Mouse (Mus musculus): ENCODE results near the gene Tbc1d20. TPM values are rescaled to one million over a fixed set of nuclear protein-coding genes. Genes with fewer than 3 reads are reported as not detected.

Gene Tbc1d20
- polyA plus RNA-seq, 1 experiment from 2014 or later: 25.0 TPM

GRCm38 (mm10) chr2:152317054-152317453, 23.4 kb downstream of the Tbc1d20 start:
- no peak overlapping the region for H3K9ac ChIP-seq (ENCODE audit: low read length)
- DNase-seq (ENCODE audit: low spot score, missing footprints): no peak
- H3K36me3 ChIP-seq (ENCODE audit: control insufficient read depth, insufficient read depth, low read length): peaks cover 22% of the 10 kb centered on the region
- no peak overlapping the region for H3K4me3 ChIP-seq (ENCODE audit: low read depth, low read length)
- 84% methylated on average over 6 of the region's 6 CpGs for WGBS
- H3K27ac ChIP-seq (ENCODE audit: low read depth, low read length): no peak overlapping the region
- H3K9me3 ChIP-seq (ENCODE audit: control insufficient read depth, low read length): no peaks in the 10 kb centered on the region
- H3K4me2 ChIP-seq: no peak overlapping the region
- H3K4me1 ChIP-seq (ENCODE audit: control insufficient read depth, insufficient read depth, low read length): no peaks in the 10 kb centered on the region
- ATAC-seq (ENCODE audit: low FRiP score): no peak
- no peaks in the 10 kb centered on the region for H3K27me3 ChIP-seq (ENCODE audit: control insufficient read depth, insufficient read depth, low read length)

- no peaks in the 10 kb centered on the region for H3K27me3 ChIP-seq (ENCODE audit: control insufficient read depth, insufficient read depth, low read length)
- H3K27ac ChIP-seq (ENCODE audit: low read depth, low read length): no peak overlapping the region
- peaks cover 35% of the 10 kb centered on the region for H3K36me3 ChIP-seq (ENCODE audit: control insufficient read depth, insufficient read depth, low read length)
- H3K9me3 ChIP-seq (ENCODE audit: control insufficient read depth, low read length): no peaks in the 10 kb centered on the region
- H3K4me2 ChIP-seq: no peak overlapping the region
- H3K4me1 ChIP-seq (ENCODE audit: control insufficient read depth, insufficient read depth, low read length): no peaks in the 10 kb centered on the region
- no peak overlapping the region for H3K4me3 ChIP-seq (ENCODE audit: low read depth, low read length)
- DNase-seq (ENCODE audit: low spot score, missing footprints): no peak
- no peak for ATAC-seq (ENCODE audit: low FRiP score)
- WGBS: 92% methylated on average over 5 of the region's 5 CpGs
- H3K9ac ChIP-seq (ENCODE audit: low read length): no peak overlapping the region
Measured at GRCm38 (mm10) chr2:152321558-152321957, 27.9 kb downstream of the Tbc1d20 start.

- Histone ChIP-seq H3K9me3 (ENCODE audit: control insufficient read depth, low read length) (no peaks in the 10 kb centered on the region), H3K4me2 (no peak overlapping the region), H3K9ac (ENCODE audit: low read length) (no peak overlapping the region), H3K4me1 (ENCODE audit: control insufficient read depth, insufficient read depth, low read length) (no peaks in the 10 kb centered on the region), H3K36me3 (ENCODE audit: control insufficient read depth, insufficient read depth, low read length) (peaks cover 33% of the 10 kb centered on the region), H3K27me3 (ENCODE audit: control insufficient read depth, insufficient read depth, low read length) (no peaks in the 10 kb centered on the region), H3K4me3 (ENCODE audit: low read depth, low read length) (no peak overlapping the region), H3K27ac (ENCODE audit: low read depth, low read length) (no peak overlapping the region)
- 91% methylated on average over 6 of the region's 6 CpGs for WGBS
- DNase-seq (ENCODE audit: low spot score, missing footprints) (no peak), ATAC-seq (ENCODE audit: low FRiP score) (no peak)
Measured at GRCm38 (mm10) chr2:152322198-152322597, 28.6 kb downstream of the Tbc1d20 start.

GRCm38 (mm10) chr2:152323971-152324370, 30.3 kb downstream of the Tbc1d20 start:
- H3K4me3 ChIP-seq (ENCODE audit: low read depth, low read length): no peak overlapping the region
- ATAC-seq (ENCODE audit: low FRiP score) (no peak), DNase-seq (ENCODE audit: low spot score, missing footprints) (no peak)
- peaks cover 28% of the 10 kb centered on the region for H3K36me3 ChIP-seq (ENCODE audit: control insufficient read depth, insufficient read depth, low read length)
- 94% methylated on average over 14 of the region's 14 CpGs for WGBS
- H3K4me1 ChIP-seq (ENCODE audit: control insufficient read depth, insufficient read depth, low read length): no peaks in the 10 kb centered on the region
- H3K9me3 ChIP-seq (ENCODE audit: control insufficient read depth, low read length): no peaks in the 10 kb centered on the region
- no peak overlapping the region for H3K4me2 ChIP-seq
- no peaks in the 10 kb centered on the region for H3K27me3 ChIP-seq (ENCODE audit: control insufficient read depth, insufficient read depth, low read length)
- H3K9ac ChIP-seq (ENCODE audit: low read length): no peak overlapping the region
- H3K27ac ChIP-seq (ENCODE audit: low read depth, low read length): no peak overlapping the region

- WGBS: 89% methylated on average over 3 of the region's 3 CpGs
Measured at GRCm38 (mm10) chr2:152324842-152325241, 31.2 kb downstream of the Tbc1d20 start.

GRCm38 (mm10) chr2:152326157-152326556, 32.5 kb downstream of the Tbc1d20 start:
- ATAC-seq (ENCODE audit: low FRiP score) (no peak), DNase-seq (ENCODE audit: low spot score, missing footprints) (no peak)
- H3K27me3 ChIP-seq (ENCODE audit: control insufficient read depth, insufficient read depth, low read length): no peaks in the 10 kb centered on the region
- peaks cover 27% of the 10 kb centered on the region for H3K36me3 ChIP-seq (ENCODE audit: control insufficient read depth, insufficient read depth, low read length)
- H3K27ac ChIP-seq (ENCODE audit: low read depth, low read length): no peak overlapping the region
- peaks cover 4% of the 10 kb centered on the region for H3K4me1 ChIP-seq (ENCODE audit: control insufficient read depth, insufficient read depth, low read length)
- WGBS: 95% methylated on average over 13 of the region's 13 CpGs
- H3K9me3 ChIP-seq (ENCODE audit: control insufficient read depth, low read length): no peaks in the 10 kb centered on the region
- no peak overlapping the region for H3K4me3 ChIP-seq (ENCODE audit: low read depth, low read length)
- H3K9ac ChIP-seq (ENCODE audit: low read length): no peak overlapping the region
- H3K4me2 ChIP-seq: no peak overlapping the region

More at GRCm38 (mm10) chr2:152324842-152325241, 31.2 kb downstream of the Tbc1d20 start:
- Histone ChIP-seq H3K9me3 (ENCODE audit: control insufficient read depth, low read length) (no peaks in the 10 kb centered on the region), H3K36me3 (ENCODE audit: control insufficient read depth, insufficient read depth, low read length) (peaks cover 27% of the 10 kb centered on the region), H3K4me2 (no peak overlapping the region), H3K27me3 (ENCODE audit: control insufficient read depth, insufficient read depth, low read length) (no peaks in the 10 kb centered on the region), H3K9ac (ENCODE audit: low read length) (no peak overlapping the region), H3K4me3 (ENCODE audit: low read depth, low read length) (no peak overlapping the region), H3K27ac (ENCODE audit: low read depth, low read length) (no peak overlapping the region), H3K4me1 (ENCODE audit: control insufficient read depth, insufficient read depth, low read length) (no peaks in the 10 kb centered on the region)
- ATAC-seq (ENCODE audit: low FRiP score) (no peak), DNase-seq (ENCODE audit: low spot score, missing footprints) (no peak)

- no peak overlapping the region for H3K4me3 ChIP-seq (ENCODE audit: low read depth, low read length)
- no peaks in the 10 kb centered on the region for H3K27me3 ChIP-seq (ENCODE audit: control insufficient read depth, insufficient read depth, low read length)
- H3K4me2 ChIP-seq: no peak overlapping the region
- ATAC-seq (ENCODE audit: low FRiP score): no peak
- H3K27ac ChIP-seq (ENCODE audit: low read depth, low read length): no peak overlapping the region
- peaks cover 9% of the 10 kb centered on the region for H3K4me1 ChIP-seq (ENCODE audit: control insufficient read depth, insufficient read depth, low read length)
- WGBS: 87% methylated on average over 8 of the region's 8 CpGs
- H3K9me3 ChIP-seq (ENCODE audit: control insufficient read depth, low read length): no peaks in the 10 kb centered on the region
- H3K36me3 ChIP-seq (ENCODE audit: control insufficient read depth, insufficient read depth, low read length): peaks cover 27% of the 10 kb centered on the region
- DNase-seq (ENCODE audit: low spot score, missing footprints): no peak
- no peak overlapping the region for H3K9ac ChIP-seq (ENCODE audit: low read length)
Measured at GRCm38 (mm10) chr2:152326654-152327053, 33.0 kb downstream of the Tbc1d20 start.

GRCm38 (mm10) chr2:152327980-152328379, 34.4 kb downstream of the Tbc1d20 start:
- Histone ChIP-seq H3K9me3 (ENCODE audit: control insufficient read depth, low read length) (no peaks in the 10 kb centered on the region), H3K27ac (ENCODE audit: low read depth, low read length) (no peak overlapping the region), H3K27me3 (ENCODE audit: control insufficient read depth, insufficient read depth, low read length) (no peaks in the 10 kb centered on the region), H3K4me3 (ENCODE audit: low read depth, low read length) (no peak overlapping the region), H3K4me1 (ENCODE audit: control insufficient read depth, insufficient read depth, low read length) (peaks cover 10% of the 10 kb centered on the region), H3K36me3 (ENCODE audit: control insufficient read depth, insufficient read depth, low read length) (peaks cover 27% of the 10 kb centered on the region), H3K9ac (ENCODE audit: low read length) (no peak overlapping the region), H3K4me2 (no peak overlapping the region)
- ATAC-seq (ENCODE audit: low FRiP score): no peak
- no peak for DNase-seq (ENCODE audit: low spot score, missing footprints)
- WGBS: 84% methylated on average over 5 of the region's 5 CpGs

GRCm38 (mm10) chr2:152330858-152331423, 37.3 kb downstream of the Tbc1d20 start:
- H3K4me3 ChIP-seq (ENCODE audit: low read depth, low read length): peak overlapping the region; percentile 82; the same call in 1 of the 2 replicates
- ATAC-seq (ENCODE audit: low FRiP score) (no peak), DNase-seq (ENCODE audit: low spot score, missing footprints) (no peak)
- 75% methylated on average over 7 of the region's 7 CpGs for WGBS
- H3K9me3 ChIP-seq (ENCODE audit: control insufficient read depth, low read length): no peaks in the 10 kb centered on the region
- peak overlapping the region; percentile 91; the same call in 1 of the 2 replicates for H3K9ac ChIP-seq (ENCODE audit: low read length)
- H3K4me1 ChIP-seq (ENCODE audit: control insufficient read depth, insufficient read depth, low read length): peaks cover 10% of the 10 kb centered on the region
- H3K4me2 ChIP-seq: peak overlapping the region; percentile 77
- no peaks in the 10 kb centered on the region for H3K27me3 ChIP-seq (ENCODE audit: control insufficient read depth, insufficient read depth, low read length)
- peaks cover 5% of the 10 kb centered on the region for H3K36me3 ChIP-seq (ENCODE audit: control insufficient read depth, insufficient read depth, low read length)
- no peak overlapping the region for H3K27ac ChIP-seq (ENCODE audit: low read depth, low read length)
